Mouse (Mus musculus): ENCODE results near the gene Lhfp.

GRCm38 (mm10) chr3:53308649-53309048 lies 267.3 kb downstream of the Lhfp start:
- TF ChIP-seq CTCF (conservative IDR thresholded peaks at IDR 0.05; ENCODE audit: low read length), result peak; percentile 51
- TF ChIP-seq NANOG (IDR thresholded peaks at IDR 0.05; ENCODE audit: borderline replicate concordance, low read length), result no peak
- no peak for TF ChIP-seq POU5F1 (IDR thresholded peaks at IDR 0.05; ENCODE audit: borderline replicate concordance, low read length)

Measured in E14TG2a.4 (cell line).